Mouse (Mus musculus) MEL (cell line): ENCODE results near the gene Naa38. TPM values are rescaled to one million over a fixed set of nuclear protein-coding genes. Genes with fewer than 3 reads are reported as not detected.

Experiments
- DNase-seq: peaks from one replicate; pipeline ENCODE4 v3.0.0; 2011; ENCODE audit warnings: low read depth, low spot score
- H3K27ac ChIP-seq: 2 replicates; pipeline ENCODE4 v1.5.1; 2012; ENCODE audit warnings: low read depth, mild to moderate bottlenecking, control low read depth, low read length, moderate library complexity; ENCODE audit not compliant: control insufficient read depth
- H3K27me3 ChIP-seq, 2 experiments: fragments of 150-350 bp in 1 of 2; sonication (generic) in 1 of 2; 2 replicates each; pipeline ENCODE4 v1.6.1; 2012; ENCODE audit warnings: low read length in 2 of 2, mild to moderate bottlenecking in 2 of 2, improper control_type of control experiment in 1 of 2, moderate library complexity in 1 of 2; ENCODE audit not compliant: insufficient read depth in 2 of 2, control insufficient read depth in 1 of 2
- H3K36me3 ChIP-seq, 2 experiments: 2 replicates each; pipeline ENCODE4 v1.6.1; 2012 to 2014; ENCODE audit warnings: low read length in 2 of 2, improper control_type of control experiment in 1 of 2, inconsistent platforms in 1 of 2, mild to moderate bottlenecking in 1 of 2; ENCODE audit not compliant: insufficient read depth in 2 of 2, control insufficient read depth in 1 of 2
- H3K4me1 ChIP-seq, 2 experiments: fragments of 150-350 bp in 1 of 2; sonication (generic) in 1 of 2; 2 replicates each; pipeline ENCODE4 v1.6.1; 2012; ENCODE audit warnings: low read length in 2 of 2, improper control_type of control experiment in 1 of 2, mild to moderate bottlenecking in 1 of 2; ENCODE audit not compliant: insufficient read depth in 2 of 2, control insufficient read depth in 1 of 2
- H3K4me3 ChIP-seq, 2 experiments: fragments of 150-350 bp in 1 of 2; sonication (generic) in 1 of 2; 2 replicates each; pipeline ENCODE4 v1.5.1; 2012; ENCODE audit warnings: low read depth in 2 of 2, low read length in 2 of 2, mild to moderate bottlenecking in 2 of 2, moderate library complexity in 2 of 2, control low read depth in 1 of 2, improper control_type of control experiment in 1 of 2; ENCODE audit not compliant: control insufficient read depth in 1 of 2, insufficient read depth in 1 of 2
- H3K79me2 ChIP-seq: 2 replicates; pipeline ENCODE4 v1.6.1; 2012; ENCODE audit warnings: mild to moderate bottlenecking, low read length, moderate library complexity; ENCODE audit not compliant: control insufficient read depth, poor library complexity, insufficient read depth
- H3K9ac ChIP-seq: 2 replicates; pipeline ENCODE4 v1.6.1; 2012; ENCODE audit warnings: low read depth, mild to moderate bottlenecking, control low read depth, low read length, moderate library complexity; ENCODE audit not compliant: control insufficient read depth, poor library complexity, severe bottlenecking
- H3K9me3 ChIP-seq: fragments of 150-350 bp; sonication (generic); replicated peaks from 2 replicates; pipeline ENCODE4 v1.6.1; 2012; ENCODE audit warnings: mild to moderate bottlenecking, low read length, improper control_type of control experiment, moderate library complexity; ENCODE audit not compliant: insufficient read depth
- BHLHE40 ChIP-seq: IDR thresholded peaks from 2 replicates; pipeline ENCODE4 v1.6.1; 2012; ENCODE audit warnings: low read depth, mild to moderate bottlenecking, inconsistent platforms, low read length, improper control_type of control experiment, borderline replicate concordance
- CTCF ChIP-seq, 3 experiments: IDR thresholded peaks in 2 of 3; conservative IDR thresholded peaks in 1 of 3; 2 replicates each; pipeline ENCODE4 v1.5.1; 2011 to 2012; ENCODE audit warnings: low read length in 3 of 3, low read depth in 2 of 3, mild to moderate bottlenecking in 2 of 3, improper control_type of control experiment in 1 of 3, inconsistent platforms in 1 of 3, mixed read lengths in 1 of 3, moderate library complexity in 1 of 3; ENCODE audit not compliant: control insufficient read depth in 1 of 3, insufficient read depth in 1 of 3, poor library complexity in 1 of 3, severe bottlenecking in 1 of 3
- E2F4 ChIP-seq: IDR thresholded peaks from 2 replicates; pipeline ENCODE4 v1.6.1; 2011; ENCODE audit warnings: low read depth, low read length, improper control_type of control experiment, borderline replicate concordance
- ETS1 ChIP-seq: IDR thresholded peaks from 2 replicates; pipeline ENCODE4 v1.6.1; 2012; ENCODE audit warnings: low read depth, mild to moderate bottlenecking, inconsistent platforms, low read length, improper control_type of control experiment, moderate library complexity
- HCFC1 ChIP-seq: IDR thresholded peaks from 2 replicates; pipeline ENCODE4 v1.6.1; 2012; ENCODE audit warnings: low read depth, mild to moderate bottlenecking, inconsistent platforms, low read length, improper control_type of control experiment, moderate library complexity
- JUND ChIP-seq: IDR thresholded peaks from 2 replicates; pipeline ENCODE4 v1.6.1; 2011; ENCODE audit warnings: low read depth, mild to moderate bottlenecking, improper control_type of control experiment, low read length
- KAT2A ChIP-seq: conservative IDR thresholded peaks from 2 replicates; pipeline ENCODE4 v1.6.1; 2012; ENCODE audit warnings: low read depth, low read length, improper control_type of control experiment, inconsistent platforms
- MAX ChIP-seq: IDR thresholded peaks from 2 replicates; pipeline ENCODE4 v1.6.1; 2011; ENCODE audit warnings: low read length, improper control_type of control experiment
- MEF2A ChIP-seq: IDR thresholded peaks from 2 replicates; pipeline ENCODE4 v1.6.1; 2014; ENCODE audit warnings: low read depth, mild to moderate bottlenecking, inconsistent platforms, low read length, improper control_type of control experiment; ENCODE audit not compliant: poor library complexity, insufficient replicate concordance, severe bottlenecking; ENCODE audit errors: extremely low read depth
- MXI1 ChIP-seq: IDR thresholded peaks from 2 replicates; pipeline ENCODE4 v1.6.1; 2011; ENCODE audit warnings: mild to moderate bottlenecking, low read depth, low read length, improper control_type of control experiment
- MYB ChIP-seq: IDR thresholded peaks from 2 replicates; pipeline ENCODE4 v1.6.1; 2011; ENCODE audit warnings: mild to moderate bottlenecking, low read depth, low read length, improper control_type of control experiment
- NELFE ChIP-seq: IDR thresholded peaks from 2 replicates; pipeline ENCODE4 v1.6.1; 2011; ENCODE audit warnings: low read depth, low read length, improper control_type of control experiment
- NRF1 ChIP-seq: IDR thresholded peaks from 2 replicates; pipeline ENCODE4 v1.6.1; 2014; ENCODE audit warnings: low read depth, mild to moderate bottlenecking, inconsistent platforms, low read length, improper control_type of control experiment, moderate library complexity; ENCODE audit not compliant: poor library complexity, insufficient read depth, severe bottlenecking
- POLR2A ChIP-seq, 2 experiments: IDR thresholded peaks; 2 replicates each; pipeline ENCODE4 v1.6.1; 2011 to 2012; ENCODE audit warnings: low read length in 2 of 2, mild to moderate bottlenecking in 2 of 2, control low read depth in 1 of 2, improper control_type of control experiment in 1 of 2, low read depth in 1 of 2, moderate library complexity in 1 of 2; ENCODE audit not compliant: control insufficient read depth in 1 of 2, insufficient read depth in 1 of 2, poor library complexity in 1 of 2
- POLR2AphosphoS5 ChIP-seq: IDR thresholded peaks from 2 replicates; pipeline ENCODE4 v1.6.1; 2012; ENCODE audit warnings: low read depth, borderline replicate concordance, mild to moderate bottlenecking, inconsistent platforms, low read length, moderate library complexity, mixed read lengths
- SMC3 ChIP-seq: IDR thresholded peaks from 2 replicates; pipeline ENCODE4 v1.6.1; 2011; ENCODE audit warnings: low read depth, low read length, improper control_type of control experiment
- TBP ChIP-seq: IDR thresholded peaks from 2 replicates; pipeline ENCODE4 v1.8.0; 2011; ENCODE audit warnings: low read depth, low read length, improper control_type of control experiment
- USF2 ChIP-seq, 2 experiments: IDR thresholded peaks; 2 replicates each; pipeline ENCODE4 v1.6.1; 2011 to 2012; ENCODE audit warnings: improper control_type of control experiment in 2 of 2, low read length in 2 of 2, borderline replicate concordance in 1 of 2, inconsistent platforms in 1 of 2, low read depth in 1 of 2, mild to moderate bottlenecking in 1 of 2; ENCODE audit not compliant: insufficient read depth in 1 of 2
- ZC3H11A ChIP-seq: IDR thresholded peaks from 2 replicates; pipeline ENCODE4 v1.6.1; 2012; ENCODE audit warnings: low read depth, mild to moderate bottlenecking, inconsistent platforms, low read length, improper control_type of control experiment
- ZKSCAN1 ChIP-seq: IDR thresholded peaks from 2 replicates; pipeline ENCODE4 v1.6.1; 2012; ENCODE audit warnings: low read depth, mild to moderate bottlenecking, inconsistent platforms, low read length, improper control_type of control experiment, moderate library complexity
- ZMIZ1 ChIP-seq: IDR thresholded peaks from 2 replicates; pipeline ENCODE4 v1.6.1; 2012; ENCODE audit warnings: low read depth, mild to moderate bottlenecking, inconsistent platforms, low read length, improper control_type of control experiment, moderate library complexity
- polyA plus RNA-seq, 2 experiments: library from polyadenylated mRNA; stranded (reverse) in 1 of 2; unstranded in 1 of 2; fragments of >175 nt in 1 of 2; fragments of >200 nt in 1 of 2; gene quantifications; 2 replicates each; pipeline versions ENCODE4 v1.2.1 to v1.2.4; 2012; ENCODE audit warnings: low replicate concordance in 2 of 2, low read depth in 1 of 2; ENCODE audit not compliant: insufficient read length in 2 of 2, insufficient read depth in 1 of 2, missing spikeins in 1 of 2
- total RNA-seq: library from RNA; depleted of rRNA; stranded (reverse); fragments of 300-350 nt; gene quantifications from 2 replicates; pipeline ENCODE4 v1.2.3, GENCODE M21; 2012

Gene Naa38
- total and polyA plus RNA-seq, 3 experiments, result 173 to 190 TPM; not detected in 1

- TF ChIP-seq BHLHE40 (peak; percentile 100), ETS1 (peak; percentile 88), HCFC1 (peak; percentile 74), USF2 (IDR thresholded peaks at IDR 0.05; ENCODE audit: borderline replicate concordance in 1 of 2, insufficient read depth in 1 of 2, low read depth in 1 of 2, low read length in 2 of 2) (no peak), ZKSCAN1 (no peak)
Measured at GRCm38 (mm10) chr11:69418481-69419442, 23.5 kb downstream of the Naa38 start (continued).

GRCm38 (mm10) chr11:69419443-69419812 is 24.1 kb downstream of the Naa38 start:
- Histone ChIP-seq H3K4me3 (peak overlapping the region; percentile 61 to 72), H3K27ac (peak overlapping the region; percentile 83), H3K79me2 (peaks cover 14% of the 10 kb centered on the region), H3K9ac (peak overlapping the region; percentile 71), H3K9me3 (no peaks in the 10 kb centered on the region), H3K4me1 (peaks cover 1 to 28% of the 10 kb centered on the region in 2 experiments; a peak in 3 of 4 replicates), H3K36me3 (peaks cover 0 to 8% of the 10 kb centered on the region in 2 experiments; a peak in 2 of 4 replicates), H3K27me3 (peaks cover 0 to 1% of the 10 kb centered on the region in 2 experiments; a peak in 1 of 4 replicates)
- DNase-seq, result no peak
- peak in 2 of 3 experiments; percentile 28 to 29; a peak in 4 of 6 replicates for TF ChIP-seq CTCF (IDR thresholded peaks at IDR 0.05 in 2 of 3, conservative IDR thresholded peaks at IDR 0.05 in 1 of 3; ENCODE audit: control insufficient read depth in 1 of 3, insufficient read depth in 1 of 3, low read depth in 2 of 3, low read length in 3 of 3, poor library complexity in 1 of 3, severe bottlenecking in 1 of 3)
- no peak for TF ChIP-seq POLR2A (IDR thresholded peaks at IDR 0.05; ENCODE audit: control insufficient read depth in 1 of 2, insufficient read depth in 1 of 2, low read depth in 1 of 2, low read length in 2 of 2, poor library complexity in 1 of 2)
- TF ChIP-seq SMC3, result peak; percentile 34; the same call in 1 of the 2 replicates
- TF ChIP-seq JUND, result no peak

GRCm38 (mm10) chr11:69419813-69420553 is 24.7 kb downstream of the Naa38 start:
- Histone ChIP-seq H3K27me3 (peaks cover 0 to 1% of the 10 kb centered on the region in 2 experiments; a peak in 1 of 4 replicates), H3K9ac (peak overlapping the region; percentile 71), H3K4me3 (peak overlapping the region; percentile 61 to 72), H3K27ac (peak overlapping the region; percentile 83), H3K4me1 (peaks cover 0 to 24% of the 10 kb centered on the region in 2 experiments; a peak in 3 of 4 replicates), H3K79me2 (peaks cover 9% of the 10 kb centered on the region), H3K36me3 (peaks cover 0 to 5% of the 10 kb centered on the region in 2 experiments; a peak in 2 of 4 replicates), H3K9me3 (no peaks in the 10 kb centered on the region)
- DNase-seq, result peak; percentile 92
- TF ChIP-seq ZMIZ1 (no peak), POLR2AphosphoS5 (no peak), MEF2A (no peak), POLR2A (IDR thresholded peaks at IDR 0.05; ENCODE audit: control insufficient read depth in 1 of 2, insufficient read depth in 1 of 2, low read depth in 1 of 2, low read length in 2 of 2, poor library complexity in 1 of 2) (no peak), BHLHE40 (peak; percentile 23; the same call in 1 of the 2 replicates), CTCF (IDR thresholded peaks at IDR 0.05 in 2 of 3, conservative IDR thresholded peaks at IDR 0.05 in 1 of 3; ENCODE audit: control insufficient read depth in 1 of 3, insufficient read depth in 1 of 3, low read depth in 2 of 3, low read length in 3 of 3, poor library complexity in 1 of 3, severe bottlenecking in 1 of 3) (no peak), TBP (0 out of 2 replicates have a peak, but pooled peaks have one; percentile 21), NELFE (peak; percentile 34; the same call in 1 of the 2 replicates), SMC3 (no peak), E2F4 (no peak), NRF1 (no peak), KAT2A (no peak), MAX (0 out of 2 replicates have a peak, but pooled peaks have one; percentile 14), ZC3H11A (no peak), HCFC1 (0 out of 2 replicates have a peak, but pooled peaks have one; percentile 27), MXI1 (peak; percentile 60; the same call in 1 of the 2 replicates), ETS1 (peak; percentile 89), MYB (no peak)
